Mouse (Mus musculus): ENCODE data around the gene Ube4b. TPM values are rescaled to one million over a fixed set of nuclear protein-coding genes. Genes with fewer than 3 reads are reported as not detected.

Ube4b gene
- polyA plus RNA-seq, 1 experiment from 2014 or later, result 39.0 TPM

DNA sequence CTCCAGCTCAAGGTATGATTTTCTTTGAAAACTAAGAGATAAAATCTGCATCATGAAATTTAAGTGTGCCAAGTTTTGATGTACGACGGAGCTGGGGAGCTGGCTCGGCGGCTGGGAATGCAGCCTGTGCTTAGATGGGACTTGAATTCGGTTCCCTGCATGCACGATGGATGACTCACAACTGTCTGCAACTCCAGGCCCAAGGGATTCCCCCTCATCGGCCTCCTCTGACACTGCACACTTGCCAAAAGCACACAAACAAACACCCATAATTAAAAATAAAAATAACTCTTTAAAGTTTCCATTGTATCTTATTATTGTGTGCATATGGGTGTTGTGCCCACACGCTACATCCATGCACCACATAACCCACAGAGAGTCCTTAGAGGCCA, 25.0 kb downstream of the Ube4b start:
- Histone ChIP-seq H3K27me3 (replicated peaks) (no peaks in the 10 kb centered on the region), H3K4me1 (replicated peaks) (peaks cover 59% of the 10 kb centered on the region), H3K4me2 (replicated peaks) (no peak overlapping the region), H3K9me3 (no peaks in the 10 kb centered on the region), H3K27ac (peak overlapping the region; percentile 15), H3K36me3 (peaks cover 6% of the 10 kb centered on the region; the same call in 1 of the 2 replicates), H3K4me3 (replicated peaks) (no peak overlapping the region), H3K9ac (no peak overlapping the region)
- ATAC-seq, result no peak
- 57% methylated on average over 8 of the region's 8 CpGs for WGBS

DNA sequence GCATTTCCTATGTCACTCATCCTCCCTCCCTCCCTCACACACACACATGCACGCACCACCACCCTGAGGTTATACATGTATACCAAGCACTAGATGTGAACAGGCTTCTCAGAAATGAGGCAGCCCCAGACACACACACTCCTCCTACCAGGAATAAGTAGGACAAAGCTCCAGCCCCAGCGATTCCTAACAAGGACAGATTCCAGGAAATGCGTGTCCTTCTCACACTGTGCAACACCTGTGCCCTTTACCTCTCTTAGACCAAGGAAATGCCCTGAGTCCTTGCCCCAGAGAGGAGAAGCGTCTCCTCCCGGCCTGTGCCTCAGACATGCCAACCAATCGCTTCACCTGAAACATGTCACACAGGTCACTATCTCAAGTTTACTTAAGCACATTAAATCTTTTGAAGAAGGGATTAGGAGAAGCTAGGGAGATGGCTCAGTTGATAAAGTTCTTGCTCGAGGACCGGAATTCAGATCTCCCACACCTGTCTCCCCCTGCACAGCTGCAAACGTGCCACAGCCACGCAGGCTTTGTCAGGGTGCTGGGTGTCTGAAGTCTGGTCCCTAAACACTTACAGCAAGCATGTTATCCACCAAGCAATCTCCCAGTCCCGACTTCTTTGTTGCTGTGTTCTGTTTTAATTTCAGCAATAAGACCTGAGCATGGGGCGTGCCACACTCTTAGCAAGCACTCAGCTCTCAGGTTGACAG, 25.5 kb downstream of the Ube4b start:
- peaks cover 6% of the 10 kb centered on the region; the same call in 1 of the 2 replicates for H3K36me3 ChIP-seq
- no peaks in the 10 kb centered on the region for H3K9me3 ChIP-seq
- ATAC-seq, result no peak
- peak overlapping the region; percentile 15 for H3K27ac ChIP-seq
- H3K9ac ChIP-seq, result no peak overlapping the region
- 59% methylated on average over 12 of the region's 12 CpGs for WGBS
- no peaks in the 10 kb centered on the region for H3K27me3 ChIP-seq (replicated peaks)
- H3K4me3 ChIP-seq (replicated peaks), result no peak overlapping the region
- no peak overlapping the region for H3K4me2 ChIP-seq (replicated peaks)
- peaks cover 63% of the 10 kb centered on the region for H3K4me1 ChIP-seq (replicated peaks)

DNA sequence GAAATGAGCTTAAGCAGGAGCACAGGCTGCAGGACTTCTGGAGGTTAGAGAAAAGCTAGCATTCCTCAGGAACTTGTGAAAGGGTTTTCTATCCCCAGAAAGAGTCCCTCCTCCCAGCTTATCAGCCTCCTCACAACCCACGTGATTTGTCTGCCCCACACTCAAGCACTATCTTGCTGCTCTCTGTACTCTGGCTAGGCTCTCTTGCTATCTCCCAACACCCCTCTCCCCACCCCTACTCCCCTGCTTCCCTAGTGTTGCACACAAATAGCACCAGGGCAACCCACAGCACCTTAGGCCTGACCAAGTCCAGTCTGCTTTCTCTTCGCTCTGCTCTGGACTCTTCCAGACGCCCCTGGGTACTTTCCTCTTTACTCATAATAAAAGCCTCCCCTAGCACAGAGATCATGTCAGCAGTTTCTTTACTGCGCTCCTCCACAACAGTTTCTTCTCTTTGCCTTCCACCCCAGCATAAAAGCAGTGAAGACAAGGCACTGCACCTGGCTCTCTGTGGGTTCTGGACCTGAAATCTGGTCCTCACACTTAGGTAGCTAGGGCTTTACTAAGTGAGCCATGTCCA, 27.1 kb downstream of the Ube4b start:
- Histone ChIP-seq H3K36me3 (peaks cover 6% of the 10 kb centered on the region; the same call in 1 of the 2 replicates), H3K27me3 (replicated peaks) (no peaks in the 10 kb centered on the region), H3K4me2 (replicated peaks) (no peak overlapping the region; the same call in 1 of the 2 replicates), H3K4me1 (replicated peaks) (peaks cover 59% of the 10 kb centered on the region), H3K27ac (peak overlapping the region; percentile 71), H3K4me3 (replicated peaks) (no peak overlapping the region), H3K9me3 (no peaks in the 10 kb centered on the region), H3K9ac (0 out of 2 replicates have a peak overlapping the region, but pooled peaks have one; percentile 16)
- 46% methylated on average over 4 of the region's 4 CpGs for WGBS
- peak; percentile 80 for ATAC-seq

DNA sequence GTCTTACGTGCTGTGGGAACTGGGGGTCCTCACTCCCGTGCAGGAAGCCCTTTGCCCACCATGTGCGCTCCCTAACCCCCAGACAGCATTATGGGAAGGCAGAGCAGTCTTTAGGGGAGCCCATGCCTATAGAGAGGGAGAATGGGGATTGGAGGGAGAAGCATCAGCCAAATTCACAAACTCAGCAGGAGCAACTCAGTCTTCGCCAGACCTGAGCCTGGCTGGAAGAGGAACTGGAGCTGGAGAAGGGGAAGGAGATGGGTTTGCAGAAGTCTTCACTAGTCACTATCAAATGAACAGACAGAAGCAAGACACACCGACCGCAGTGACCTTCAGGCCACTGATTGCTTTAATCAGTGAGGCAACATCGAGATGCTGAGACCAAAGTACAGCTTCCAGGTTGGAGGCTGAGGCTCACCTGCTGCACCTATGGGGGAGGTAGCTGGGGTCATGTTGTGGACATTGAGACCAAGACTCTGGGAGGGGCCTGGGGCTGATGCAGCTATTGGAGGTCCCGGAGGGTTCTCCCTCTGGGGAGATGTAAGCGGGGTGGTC, 28.3 kb downstream of the Ube4b start:
- ATAC-seq, result peak; percentile 7; the same call in 1 of the 2 replicates
- Histone ChIP-seq H3K9me3 (no peaks in the 10 kb centered on the region), H3K4me2 (replicated peaks) (no peak overlapping the region), H3K27ac (peak overlapping the region; percentile 67), H3K4me1 (replicated peaks) (peaks cover 53% of the 10 kb centered on the region), H3K4me3 (replicated peaks) (no peak overlapping the region), H3K36me3 (peaks cover 6% of the 10 kb centered on the region; the same call in 1 of the 2 replicates), H3K27me3 (replicated peaks) (no peaks in the 10 kb centered on the region), H3K9ac (no peak overlapping the region)
- WGBS, result 83% methylated on average over 9 of the region's 9 CpGs

DNA sequence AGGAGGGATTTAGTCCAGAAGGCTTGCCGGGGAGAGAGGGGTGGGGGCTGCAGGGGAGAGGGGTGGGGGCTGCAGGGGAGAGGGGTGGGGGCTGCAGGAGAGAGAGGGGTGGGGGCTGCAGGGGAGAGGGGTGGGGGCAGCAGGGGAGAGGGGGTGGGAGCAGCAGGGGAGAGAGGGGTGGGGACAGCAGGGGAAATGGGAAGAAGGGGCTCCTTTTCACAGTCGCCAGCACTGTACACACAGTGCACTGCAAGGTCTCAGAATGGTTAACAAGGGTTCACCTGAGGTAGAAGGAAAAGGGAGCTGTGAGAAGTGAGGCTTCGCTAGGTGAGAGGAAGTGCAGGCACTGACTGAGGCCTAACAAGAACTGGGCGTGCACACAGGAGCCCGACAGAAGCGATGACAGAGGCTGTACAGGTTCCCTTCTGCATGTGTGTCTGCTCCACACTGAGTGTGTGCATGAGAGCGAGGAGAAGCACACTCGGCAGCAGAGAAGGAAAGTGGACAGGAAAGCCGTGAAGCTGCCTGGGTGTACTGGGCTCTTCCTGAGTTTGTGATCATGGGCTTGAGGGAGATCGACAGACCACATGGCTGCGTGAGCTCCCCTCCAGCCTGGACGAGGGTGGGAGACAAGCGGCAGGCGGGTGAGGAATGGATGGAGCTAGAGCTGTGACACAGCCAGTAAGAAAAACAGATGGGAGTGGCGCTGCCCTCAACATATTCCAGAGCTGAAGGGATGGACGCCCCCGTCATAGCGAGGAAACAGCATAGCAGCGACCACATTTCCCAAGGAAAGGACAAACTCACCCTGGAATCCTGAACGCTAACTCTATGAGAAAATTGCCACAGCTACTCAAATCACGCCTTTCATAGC, 29.9 kb downstream of the Ube4b start:
- peaks cover 6% of the 10 kb centered on the region; the same call in 1 of the 2 replicates for H3K36me3 ChIP-seq
- H3K4me2 ChIP-seq (replicated peaks), result no peak overlapping the region
- 42% methylated on average over 21 of the region's 21 CpGs for WGBS
- H3K9me3 ChIP-seq, result no peaks in the 10 kb centered on the region
- peaks cover 50% of the 10 kb centered on the region for H3K4me1 ChIP-seq (replicated peaks)
- H3K4me3 ChIP-seq (replicated peaks), result no peak overlapping the region
- peak overlapping the region; percentile 62 for H3K27ac ChIP-seq
- H3K9ac ChIP-seq, result no peak overlapping the region
- H3K27me3 ChIP-seq (replicated peaks), result no peaks in the 10 kb centered on the region
- ATAC-seq, result no peak

DNA sequence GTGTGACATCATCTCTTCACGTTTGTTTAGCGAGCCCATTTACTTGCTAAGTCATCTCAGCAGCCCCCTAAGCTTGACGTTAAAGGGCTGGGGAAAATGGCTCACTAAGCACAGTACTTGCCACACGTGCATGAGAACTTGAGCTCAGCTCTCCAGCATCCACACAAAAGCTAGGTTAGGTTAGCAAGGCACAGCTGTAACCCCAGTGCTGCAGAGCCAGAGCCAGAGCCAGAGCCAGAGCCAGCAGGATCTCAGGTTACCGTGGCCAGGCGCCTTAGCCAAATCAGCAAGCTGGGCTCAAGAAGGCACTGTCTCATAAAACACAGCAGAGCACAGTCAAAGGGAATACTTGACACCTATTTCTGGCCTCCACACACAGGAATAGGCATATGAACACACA, 31.0 kb downstream of the Ube4b start:
- H3K4me3 ChIP-seq (replicated peaks), result no peak overlapping the region
- no peaks in the 10 kb centered on the region for H3K9me3 ChIP-seq
- H3K36me3 ChIP-seq, result peaks cover 6% of the 10 kb centered on the region; the same call in 1 of the 2 replicates
- H3K4me1 ChIP-seq (replicated peaks), result peaks cover 41% of the 10 kb centered on the region
- ATAC-seq, result no peak
- WGBS, result 56% methylated on average over 6 of the region's 6 CpGs
- peak overlapping the region; percentile 38 for H3K27ac ChIP-seq
- no peak overlapping the region for H3K4me2 ChIP-seq (replicated peaks)
- no peak overlapping the region for H3K9ac ChIP-seq
- no peaks in the 10 kb centered on the region for H3K27me3 ChIP-seq (replicated peaks)

DNA sequence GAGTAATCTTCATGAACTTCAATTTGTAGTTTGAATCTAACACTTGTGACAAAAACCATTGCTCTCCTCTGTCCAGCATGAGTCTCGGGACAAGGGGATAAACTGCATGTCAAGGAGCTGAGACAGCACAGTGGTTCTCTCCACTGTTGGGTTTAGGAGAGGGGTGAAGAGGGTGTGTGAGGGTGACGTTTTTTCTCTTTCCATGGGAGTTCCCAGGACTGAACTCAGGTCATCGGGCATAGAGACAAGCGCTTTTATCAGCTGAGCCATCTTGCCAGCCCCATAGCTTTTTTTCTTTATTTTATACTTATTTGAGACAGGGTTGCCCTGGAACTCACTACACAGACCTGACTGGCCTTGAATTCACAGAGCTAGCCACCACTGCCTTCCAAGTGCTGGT, 32.3 kb downstream of the Ube4b start:
- H3K9me3 ChIP-seq, result no peaks in the 10 kb centered on the region
- no peak overlapping the region for H3K4me3 ChIP-seq (replicated peaks)
- no peaks in the 10 kb centered on the region for H3K27me3 ChIP-seq (replicated peaks)
- H3K9ac ChIP-seq, result no peak overlapping the region
- H3K36me3 ChIP-seq, result peaks cover 10% of the 10 kb centered on the region; the same call in 1 of the 2 replicates
- H3K4me2 ChIP-seq (replicated peaks), result no peak overlapping the region
- 62% methylated on average over 4 of the region's 4 CpGs for WGBS
- peaks cover 34% of the 10 kb centered on the region for H3K4me1 ChIP-seq (replicated peaks)
- no peak for ATAC-seq
- 0 out of 2 replicates have a peak overlapping the region, but pooled peaks have one; percentile 20 for H3K27ac ChIP-seq

DNA sequence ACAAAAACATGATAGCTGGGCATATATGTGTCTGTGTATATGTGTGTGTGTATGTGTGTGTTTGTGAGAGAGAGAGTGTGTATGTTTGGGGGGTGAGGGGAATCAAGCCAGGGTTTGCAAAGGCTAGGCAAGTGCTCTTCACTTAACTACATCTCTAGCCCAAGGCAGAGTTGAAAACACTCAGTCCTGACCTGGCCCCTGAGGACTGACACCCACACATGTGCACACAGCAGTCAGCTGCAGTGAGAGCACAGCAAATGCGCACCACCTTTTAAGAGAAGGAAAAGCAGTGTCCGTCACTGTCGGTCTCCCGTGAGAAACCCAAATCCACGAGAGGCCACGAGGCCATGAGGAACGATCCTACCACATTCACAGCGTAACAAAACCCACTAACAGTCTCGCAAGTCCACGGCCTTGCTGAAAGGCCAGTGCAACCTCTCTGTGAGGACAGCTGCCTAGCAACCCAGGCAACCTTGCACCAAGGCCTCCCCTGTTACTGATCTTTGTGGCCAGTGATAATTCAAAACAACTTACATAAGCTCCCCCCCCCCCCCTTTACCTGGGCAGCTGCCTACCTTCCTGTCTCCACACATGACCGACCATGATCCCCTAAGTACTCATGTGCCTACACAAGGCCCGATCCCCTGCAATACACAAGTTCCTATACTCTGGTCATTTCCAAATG, 33.1 kb downstream of the Ube4b start:
- no peak overlapping the region for H3K4me3 ChIP-seq (replicated peaks)
- no peak overlapping the region for H3K9ac ChIP-seq
- no peaks in the 10 kb centered on the region for H3K27me3 ChIP-seq (replicated peaks)
- H3K27ac ChIP-seq, result peak overlapping the region; percentile 41; the same call in 1 of the 2 replicates
- H3K4me2 ChIP-seq (replicated peaks), result no peak overlapping the region
- H3K9me3 ChIP-seq, result no peaks in the 10 kb centered on the region
- ATAC-seq, result no peak
- H3K4me1 ChIP-seq (replicated peaks), result peaks cover 29% of the 10 kb centered on the region
- WGBS, result 81% methylated on average over 12 of the region's 12 CpGs
- peaks cover 9% of the 10 kb centered on the region; the same call in 1 of the 2 replicates for H3K36me3 ChIP-seq

DNA sequence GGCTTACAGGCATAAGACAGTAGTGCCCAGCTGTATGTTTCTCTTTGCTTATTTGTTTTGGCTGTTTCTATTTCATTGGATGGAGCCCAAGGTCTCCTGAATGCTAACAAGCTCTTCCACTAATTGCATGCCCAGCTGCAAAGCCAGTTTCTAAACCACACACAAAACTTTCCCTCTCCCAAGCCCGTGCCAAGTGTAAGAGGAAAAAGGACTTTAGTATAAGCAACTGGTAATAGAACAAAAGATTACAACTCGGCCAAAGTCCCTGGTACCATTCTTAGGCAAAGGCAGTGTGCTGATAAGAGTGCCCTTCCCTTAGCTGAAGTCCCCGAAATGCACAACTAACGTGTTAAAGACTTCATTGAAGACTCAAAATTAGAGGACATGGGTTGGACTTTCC, 34.2 kb downstream of the Ube4b start:
- H3K9me3 ChIP-seq, result no peaks in the 10 kb centered on the region
- peak overlapping the region; percentile 13; the same call in 1 of the 2 replicates for H3K4me2 ChIP-seq (replicated peaks)
- H3K27me3 ChIP-seq (replicated peaks), result no peaks in the 10 kb centered on the region
- WGBS, result 59% methylated on average over 4 of the region's 4 CpGs
- H3K4me1 ChIP-seq (replicated peaks), result peaks cover 23% of the 10 kb centered on the region
- peak overlapping the region; percentile 54 for H3K27ac ChIP-seq
- no peak overlapping the region for H3K9ac ChIP-seq
- peaks cover 4% of the 10 kb centered on the region; the same call in 1 of the 2 replicates for H3K36me3 ChIP-seq
- no peak overlapping the region for H3K4me3 ChIP-seq (replicated peaks)
- peak; percentile 76 for ATAC-seq

DNA sequence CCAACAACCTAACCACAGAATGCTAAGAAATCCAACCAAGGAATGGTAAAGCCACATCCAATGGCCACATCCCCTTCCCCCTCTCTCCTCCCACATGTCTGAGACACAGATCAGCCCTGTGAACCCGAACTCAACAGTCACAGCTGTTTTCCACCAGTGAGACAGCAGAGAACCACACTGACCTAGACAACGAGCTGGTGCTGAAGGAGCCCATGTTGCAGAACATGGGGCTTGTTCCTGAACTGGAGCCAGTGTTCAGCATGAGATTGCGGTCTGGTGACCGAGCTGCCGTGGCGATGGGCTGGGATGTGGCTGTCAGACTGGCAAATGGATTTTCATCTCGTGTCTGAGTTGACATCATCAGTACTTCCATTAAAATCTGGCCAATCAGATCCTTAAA, 45.5 kb downstream of the Ube4b start:
- Histone ChIP-seq H3K9ac (no peak overlapping the region), H3K4me2 (replicated peaks) (no peak overlapping the region), H3K27ac (no peak overlapping the region), H3K9me3 (no peaks in the 10 kb centered on the region), H3K36me3 (peaks cover 44% of the 10 kb centered on the region), H3K4me3 (replicated peaks) (no peak overlapping the region), H3K4me1 (replicated peaks) (peaks cover 4% of the 10 kb centered on the region; the same call in 1 of the 2 replicates), H3K27me3 (replicated peaks) (no peaks in the 10 kb centered on the region)
- WGBS, result 75% methylated on average over 7 of the region's 7 CpGs
- ATAC-seq, result no peak

DNA sequence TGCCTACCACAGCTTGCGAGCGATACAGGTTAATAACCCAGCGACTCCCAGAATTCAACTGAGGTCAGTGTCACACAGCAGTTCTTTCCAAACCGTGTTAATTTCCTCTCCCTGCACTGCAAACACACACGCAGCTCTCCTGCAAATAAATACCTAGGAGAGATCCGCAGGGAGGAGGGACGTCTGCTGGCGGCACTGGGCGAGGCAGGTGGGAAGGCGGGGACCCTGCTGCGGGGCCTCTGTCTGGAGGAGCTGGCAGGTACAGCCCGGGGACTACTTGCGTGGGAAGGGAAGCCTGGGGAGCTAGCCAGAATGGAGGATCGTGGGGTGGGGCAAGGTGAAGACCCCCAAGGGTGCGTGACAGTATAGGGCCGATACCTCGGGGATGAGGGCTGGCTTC, 46.7 kb downstream of the Ube4b start:
- peak; percentile 72 for ATAC-seq
- no peak overlapping the region for H3K4me2 ChIP-seq (replicated peaks)
- no peaks in the 10 kb centered on the region for H3K9me3 ChIP-seq
- H3K27ac ChIP-seq, result no peak overlapping the region
- no peak overlapping the region for H3K4me3 ChIP-seq (replicated peaks)
- H3K9ac ChIP-seq, result no peak overlapping the region
- peaks cover 45% of the 10 kb centered on the region for H3K36me3 ChIP-seq
- peaks cover 4% of the 10 kb centered on the region; the same call in 1 of the 2 replicates for H3K4me1 ChIP-seq (replicated peaks)
- H3K27me3 ChIP-seq (replicated peaks), result no peaks in the 10 kb centered on the region
- 75% methylated on average over 17 of the region's 17 CpGs for WGBS
